Mouse (Mus musculus): ENCODE measurements around the gene Lrtm1. TPM values are rescaled to one million over a fixed set of nuclear protein-coding genes. Genes with fewer than 3 reads are reported as not detected.
A peak's percentile ranks its signal among the peaks of the same experiment; 100 is the strongest.

Lrtm1 gene
- polyA plus RNA-seq, 1 experiment from 2014 or later: 1.0 TPM

GRCm38 (mm10) chr14:29015896-29016295 is 2.1 kb upstream of the Lrtm1 start:
- WGBS: 43% methylated on average over 5 of the region's 5 CpGs
- peaks cover 21% of the 10 kb centered on the region for H3K4me1 ChIP-seq
- no peak for ATAC-seq (ENCODE audit: low FRiP score, low read depth)
- H3K36me3 ChIP-seq: no peaks in the 10 kb centered on the region
- 0 out of 2 replicates have a peak, but pooled peaks cover 3% of the 10 kb centered on the region for H3K9me3 ChIP-seq
- no peak overlapping the region for H3K9ac ChIP-seq
- no peak overlapping the region for H3K4me3 ChIP-seq
- no peak overlapping the region for H3K4me2 ChIP-seq (replicated peaks)
- no peaks in the 10 kb centered on the region for H3K27me3 ChIP-seq
- H3K27ac ChIP-seq: no peak overlapping the region

- H3K4me3 ChIP-seq: no peak overlapping the region
- no peak overlapping the region for H3K9ac ChIP-seq
- no peak overlapping the region for H3K4me2 ChIP-seq (replicated peaks)
- 64% methylated on average over 7 of the region's 7 CpGs for WGBS
- H3K27ac ChIP-seq: no peak overlapping the region
- H3K27me3 ChIP-seq: no peaks in the 10 kb centered on the region
- no peaks in the 10 kb centered on the region for H3K36me3 ChIP-seq
- 0 out of 2 replicates have a peak, but pooled peaks have one; percentile 5 for ATAC-seq (ENCODE audit: low FRiP score, low read depth)
- H3K9me3 ChIP-seq: no peaks in the 10 kb centered on the region
- H3K4me1 ChIP-seq: peaks cover 21% of the 10 kb centered on the region
Observed at GRCm38 (mm10) chr14:29018316-29019000, 450 bp downstream of the Lrtm1 start.

- H3K27me3 ChIP-seq: no peaks in the 10 kb centered on the region
- no peak overlapping the region for H3K27ac ChIP-seq
- H3K4me2 ChIP-seq (replicated peaks): no peak overlapping the region
- no peaks in the 10 kb centered on the region for H3K36me3 ChIP-seq
- no peak overlapping the region for H3K9ac ChIP-seq
- no peak overlapping the region for H3K4me3 ChIP-seq
- H3K9me3 ChIP-seq: no peaks in the 10 kb centered on the region
- no peak for ATAC-seq (ENCODE audit: low FRiP score, low read depth)
- 83% methylated on average over 4 of the region's 4 CpGs for WGBS
- H3K4me1 ChIP-seq: peaks cover 13% of the 10 kb centered on the region; the same call in 1 of the 2 replicates
Observed at GRCm38 (mm10) chr14:29021295-29021694, 3.3 kb downstream of the Lrtm1 start.

GRCm38 (mm10) chr14:29023246-29023645 is 5.2 kb downstream of the Lrtm1 start:
- 94% methylated on average over 4 of the region's 4 CpGs for WGBS
- Histone ChIP-seq H3K27ac (no peak overlapping the region), H3K36me3 (no peaks in the 10 kb centered on the region), H3K4me3 (no peak overlapping the region), H3K4me2 (replicated peaks) (no peak overlapping the region), H3K4me1 (peaks cover 11% of the 10 kb centered on the region), H3K9ac (no peak overlapping the region), H3K27me3 (no peaks in the 10 kb centered on the region), H3K9me3 (no peaks in the 10 kb centered on the region)
- ATAC-seq (ENCODE audit: low FRiP score, low read depth): no peak

GRCm38 (mm10) chr14:29025335-29025734 is 7.3 kb downstream of the Lrtm1 start:
- no peaks in the 10 kb centered on the region for H3K9me3 ChIP-seq
- H3K27me3 ChIP-seq: no peaks in the 10 kb centered on the region
- WGBS: 80% methylated on average over 6 of the region's 6 CpGs
- H3K4me2 ChIP-seq (replicated peaks): no peak overlapping the region
- no peak overlapping the region for H3K4me3 ChIP-seq
- ATAC-seq (ENCODE audit: low FRiP score, low read depth): no peak
- no peaks in the 10 kb centered on the region for H3K36me3 ChIP-seq
- H3K27ac ChIP-seq: no peak overlapping the region
- peaks cover 27% of the 10 kb centered on the region for H3K4me1 ChIP-seq
- H3K9ac ChIP-seq: no peak overlapping the region

GRCm38 (mm10) chr14:29027276-29027675 is 9.3 kb downstream of the Lrtm1 start:
- Histone ChIP-seq H3K36me3 (no peaks in the 10 kb centered on the region), H3K27me3 (no peaks in the 10 kb centered on the region), H3K9ac (no peak overlapping the region), H3K4me1 (peaks cover 27% of the 10 kb centered on the region), H3K9me3 (no peaks in the 10 kb centered on the region), H3K4me2 (replicated peaks) (no peak overlapping the region), H3K4me3 (no peak overlapping the region), H3K27ac (no peak overlapping the region)
- WGBS: 88% methylated on average over 5 of the region's 5 CpGs
- ATAC-seq (ENCODE audit: low FRiP score, low read depth): no peak

- Histone ChIP-seq H3K4me3 (no peak overlapping the region), H3K4me2 (replicated peaks) (peak overlapping the region; percentile 39)
- WGBS: 20% methylated on average over 6 of the region's 6 CpGs
Observed at GRCm38 (mm10) chr14:29028391-29029106, 10.5 kb downstream of the Lrtm1 start.

GRCm38 (mm10) chr14:29029107-29029469 is 11.1 kb downstream of the Lrtm1 start:
- no peaks in the 10 kb centered on the region for H3K36me3 ChIP-seq
- H3K4me3 ChIP-seq: no peak overlapping the region
- WGBS: 49% methylated on average over 2 of the region's 2 CpGs
- ATAC-seq (ENCODE audit: low FRiP score, low read depth): no peak
- peaks cover 27% of the 10 kb centered on the region for H3K4me1 ChIP-seq
- H3K4me2 ChIP-seq (replicated peaks): no peak overlapping the region
- no peaks in the 10 kb centered on the region for H3K27me3 ChIP-seq
- no peaks in the 10 kb centered on the region for H3K9me3 ChIP-seq
- peak overlapping the region; percentile 67; the same call in 1 of the 2 replicates for H3K27ac ChIP-seq
- no peak overlapping the region for H3K9ac ChIP-seq

More at GRCm38 (mm10) chr14:29028391-29029106, 10.5 kb downstream of the Lrtm1 start:
- no peak for ATAC-seq (ENCODE audit: low FRiP score, low read depth)
- Histone ChIP-seq H3K4me1 (peaks cover 27% of the 10 kb centered on the region), H3K36me3 (no peaks in the 10 kb centered on the region), H3K27ac (peak overlapping the region; percentile 67; the same call in 1 of the 2 replicates), H3K27me3 (no peaks in the 10 kb centered on the region), H3K9ac (no peak overlapping the region), H3K9me3 (no peaks in the 10 kb centered on the region)

- 58% methylated on average over 11 of the region's 11 CpGs for WGBS
- H3K9ac ChIP-seq: no peak overlapping the region
- peaks cover 27% of the 10 kb centered on the region for H3K4me1 ChIP-seq
- no peaks in the 10 kb centered on the region for H3K9me3 ChIP-seq
- no peaks in the 10 kb centered on the region for H3K27me3 ChIP-seq
- no peak overlapping the region for H3K4me2 ChIP-seq (replicated peaks)
- H3K27ac ChIP-seq: no peak overlapping the region
- H3K36me3 ChIP-seq: no peaks in the 10 kb centered on the region
- no peak overlapping the region for H3K4me3 ChIP-seq
- no peak for ATAC-seq (ENCODE audit: low FRiP score, low read depth)
Observed at GRCm38 (mm10) chr14:29029896-29030420, 11.9 kb downstream of the Lrtm1 start.

- Histone ChIP-seq H3K27me3 (no peaks in the 10 kb centered on the region), H3K27ac (no peak overlapping the region), H3K4me1 (peaks cover 27% of the 10 kb centered on the region), H3K4me2 (replicated peaks) (no peak overlapping the region), H3K36me3 (no peaks in the 10 kb centered on the region), H3K4me3 (no peak overlapping the region), H3K9me3 (no peaks in the 10 kb centered on the region), H3K9ac (no peak overlapping the region)
- no peak for ATAC-seq (ENCODE audit: low FRiP score, low read depth)
- 41% methylated on average over 9 of the region's 9 CpGs for WGBS
Observed at GRCm38 (mm10) chr14:29030519-29030918, 12.5 kb downstream of the Lrtm1 start.

- no peak overlapping the region for H3K4me3 ChIP-seq
- H3K36me3 ChIP-seq: no peaks in the 10 kb centered on the region
- no peak overlapping the region for H3K27ac ChIP-seq
- H3K9me3 ChIP-seq: no peaks in the 10 kb centered on the region
- peaks cover 27% of the 10 kb centered on the region for H3K4me1 ChIP-seq
- no peak overlapping the region for H3K4me2 ChIP-seq (replicated peaks)
- ATAC-seq (ENCODE audit: low FRiP score, low read depth): no peak
- H3K9ac ChIP-seq: no peak overlapping the region
- 78% methylated on average over 1 of the region's 1 CpGs for WGBS
- H3K27me3 ChIP-seq: no peaks in the 10 kb centered on the region
Observed at GRCm38 (mm10) chr14:29031858-29032395, 13.9 kb downstream of the Lrtm1 start.

GRCm38 (mm10) chr14:29038246-29038645 is 20.2 kb downstream of the Lrtm1 start:
- Histone ChIP-seq H3K27me3 (no peaks in the 10 kb centered on the region), H3K9ac (no peak overlapping the region), H3K27ac (no peak overlapping the region), H3K4me2 (replicated peaks) (no peak overlapping the region), H3K9me3 (no peaks in the 10 kb centered on the region), H3K4me1 (no peaks in the 10 kb centered on the region), H3K36me3 (no peaks in the 10 kb centered on the region), H3K4me3 (no peak overlapping the region)
- no peak for ATAC-seq (ENCODE audit: low FRiP score, low read depth)
- 71% methylated on average over 5 of the region's 5 CpGs for WGBS

Data from limb, embryonic 13.5 days (tissue).